Mouse (Mus musculus) C2C12 (cell line): ENCODE measurements at regions not wholly inside any gene's neighbourhood (a gene's known extent, or its start where the extent isn't known, plus 50 kb on each side); places are given as distances from the start of the nearest gene placed in this dataset.

Experiments used
- H3K27me3 ChIP-seq: one replicate; pipeline ENCODE4 v1.6.1; 2011; ENCODE audit not compliant: control insufficient read depth, insufficient read depth, insufficient read length
- H3K36me3 ChIP-seq: one replicate; pipeline ENCODE4 v1.6.1; 2011; ENCODE audit not compliant: control insufficient read depth, insufficient read depth
- H3K4me3 ChIP-seq: one replicate; pipeline ENCODE4 v1.5.1; 2011; ENCODE audit warnings: mild to moderate bottlenecking, control low read depth; ENCODE audit not compliant: poor library complexity, insufficient read depth, severe bottlenecking
- H3K79me2 ChIP-seq: one replicate; pipeline ENCODE4 v1.6.1; 2011; ENCODE audit not compliant: control insufficient read depth, insufficient read depth
- H3K79me3 ChIP-seq: one replicate; pipeline ENCODE4 v1.6.1; 2011; ENCODE audit warnings: low read depth, control low read depth
- H3ac ChIP-seq: one replicate; pipeline ENCODE3; 2011; ENCODE audit warnings: low read depth; ENCODE audit not compliant: control insufficient read depth, insufficient read length
- CEBPB ChIP-seq: IDR thresholded peaks from one replicate; pipeline ENCODE4 v1.6.1; 2011; ENCODE audit warnings: low read depth, mild to moderate bottlenecking, control low read depth, moderate library complexity
- CTCF ChIP-seq: IDR thresholded peaks from one replicate; pipeline ENCODE4 v1.5.1; 2011; ENCODE audit not compliant: control insufficient read depth, insufficient read depth, insufficient read length
- FOSL1 ChIP-seq: IDR thresholded peaks from one replicate; pipeline ENCODE4 v1.8.0; 2011; ENCODE audit warnings: mild to moderate bottlenecking, low read length; ENCODE audit not compliant: poor library complexity, insufficient read depth, severe bottlenecking
- MAX ChIP-seq: IDR thresholded peaks from one replicate; pipeline ENCODE4 v1.6.1; 2011; ENCODE audit warnings: mild to moderate bottlenecking, control low read depth
- MYOD1 ChIP-seq: IDR thresholded peaks from one replicate; pipeline ENCODE4 v1.6.1; 2011; ENCODE audit warnings: low read depth; ENCODE audit not compliant: control insufficient read depth, insufficient read length
- MYOG ChIP-seq: IDR thresholded peaks from one replicate; pipeline ENCODE4 v1.6.1; 2011; ENCODE audit not compliant: control insufficient read depth, insufficient read length; ENCODE audit errors: extremely low read depth
- USF1 ChIP-seq: IDR thresholded peaks from one replicate; pipeline ENCODE4 v1.6.1; 2011; ENCODE audit warnings: low read depth, mild to moderate bottlenecking, control low read depth, moderate library complexity

GRCm38 (mm10) chr2:146576298-146576905 lies 64.3 kb upstream of the Ralgapa2 start:
- Histone ChIP-seq H3K79me2 (no peaks in the 10 kb centered on the region), H3ac (no peak overlapping the region), H3K79me3 (no peaks in the 10 kb centered on the region), H3K27me3 (no peaks in the 10 kb centered on the region), H3K36me3 (no peaks in the 10 kb centered on the region), H3K4me3 (no peak overlapping the region)
- no peak for TF ChIP-seq CEBPB
- TF ChIP-seq USF1, result no peak
- no peak for TF ChIP-seq MYOG
- no peak for TF ChIP-seq CTCF
- TF ChIP-seq MAX, result no peak
- TF ChIP-seq MYOD1, result no peak
- no peak for TF ChIP-seq FOSL1

GRCm38 (mm10) chr2:146577096-146577495 lies 65.0 kb upstream of the Ralgapa2 start:
- H3ac ChIP-seq, result no peak overlapping the region
- H3K79me3 ChIP-seq, result no peaks in the 10 kb centered on the region
- H3K36me3 ChIP-seq, result no peaks in the 10 kb centered on the region
- no peaks in the 10 kb centered on the region for H3K79me2 ChIP-seq
- no peak overlapping the region for H3K4me3 ChIP-seq
- TF ChIP-seq FOSL1, result no peak
- no peak for TF ChIP-seq CEBPB
- TF ChIP-seq CTCF, result no peak
- no peak for TF ChIP-seq USF1
- TF ChIP-seq MYOG, result no peak
- no peak for TF ChIP-seq MAX
- no peak for TF ChIP-seq MYOD1
- no peaks in the 10 kb centered on the region for H3K27me3 ChIP-seq

GRCm38 (mm10) chr2:146581220-146581619 lies 69.1 kb upstream of the Ralgapa2 start:
- no peaks in the 10 kb centered on the region for H3K79me3 ChIP-seq
- TF ChIP-seq USF1 (no peak), MYOD1 (peak; percentile 79)
- H3K36me3 ChIP-seq, result no peaks in the 10 kb centered on the region
- H3K27me3 ChIP-seq, result no peaks in the 10 kb centered on the region
- H3K4me3 ChIP-seq, result no peak overlapping the region
- no peak overlapping the region for H3ac ChIP-seq
- H3K79me2 ChIP-seq, result no peaks in the 10 kb centered on the region

- Histone ChIP-seq H3ac (no peak overlapping the region), H3K27me3 (no peaks in the 10 kb centered on the region), H3K36me3 (no peaks in the 10 kb centered on the region), H3K79me3 (no peaks in the 10 kb centered on the region), H3K79me2 (no peaks in the 10 kb centered on the region), H3K4me3 (no peak overlapping the region)
- no peak for TF ChIP-seq MAX
- no peak for TF ChIP-seq MYOG
- TF ChIP-seq CEBPB, result no peak
- TF ChIP-seq MYOD1, result no peak
- no peak for TF ChIP-seq FOSL1
- TF ChIP-seq CTCF, result no peak
- TF ChIP-seq USF1, result peak; percentile 79
Observed at GRCm38 (mm10) chr2:146583807-146584388, 71.8 kb upstream of the Ralgapa2 start.

GRCm38 (mm10) chr2:146586381-146586780 lies 74.2 kb upstream of the Ralgapa2 start:
- no peaks in the 10 kb centered on the region for H3K36me3 ChIP-seq
- H3K4me3 ChIP-seq, result no peak overlapping the region
- no peaks in the 10 kb centered on the region for H3K79me2 ChIP-seq
- no peak overlapping the region for H3ac ChIP-seq
- TF ChIP-seq MYOG (no peak), USF1 (no peak), MAX (no peak), FOSL1 (no peak), CEBPB (no peak), MYOD1 (no peak), CTCF (no peak)
- no peaks in the 10 kb centered on the region for H3K27me3 ChIP-seq
- H3K79me3 ChIP-seq, result no peaks in the 10 kb centered on the region

GRCm38 (mm10) chr2:146586981-146587380 lies 74.8 kb upstream of the Ralgapa2 start:
- Histone ChIP-seq H3K4me3 (no peak overlapping the region), H3K79me2 (no peaks in the 10 kb centered on the region), H3K79me3 (no peaks in the 10 kb centered on the region), H3K27me3 (no peaks in the 10 kb centered on the region), H3K36me3 (no peaks in the 10 kb centered on the region), H3ac (no peak overlapping the region)
- TF ChIP-seq FOSL1, result no peak
- no peak for TF ChIP-seq CTCF
- no peak for TF ChIP-seq CEBPB
- no peak for TF ChIP-seq MYOG
- no peak for TF ChIP-seq MAX
- no peak for TF ChIP-seq USF1
